Mouse (Mus musculus) activated CD4-positive, CD25-positive, alpha-beta regulatory T cell (primary cell): ENCODE measurements around the gene Gm17542. TPM values are rescaled to one million over a fixed set of nuclear protein-coding genes. Genes with fewer than 3 reads are reported as not detected.

Source experiments
- polyA plus RNA-seq, 2 experiments: library from polyadenylated mRNA; unstranded; fragments of 100-300 nt; shearing (Covaris generic); gene quantifications; one replicate each; pipeline ENCODE4 v1.2.1; 2017

Gene Gm17542
- not detected for polyA plus RNA-seq

DNA sequence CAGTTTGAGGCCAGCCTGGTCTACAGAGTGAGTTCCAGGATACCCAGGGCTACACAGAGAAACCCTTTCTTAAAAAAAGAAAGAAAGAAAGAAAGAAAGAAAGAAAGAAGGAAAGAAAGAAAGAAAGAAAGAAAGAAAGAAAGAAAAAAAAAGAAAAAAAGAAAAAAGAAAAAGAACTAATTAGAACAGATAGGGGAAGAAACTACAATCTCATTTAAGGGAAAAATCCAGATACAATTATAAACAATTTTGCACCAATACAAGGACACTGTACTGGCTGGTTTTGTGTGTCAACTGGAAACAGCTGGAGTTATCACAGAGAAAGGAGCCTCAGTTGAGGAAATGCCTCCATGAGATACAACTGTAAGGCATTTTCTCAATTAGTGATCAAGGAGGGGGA lies at the start of gene Gm17542:
Gene Gm17542 (minus strand): TSS at position 101 of the 400 bp plus-strand sequence.

DNA sequence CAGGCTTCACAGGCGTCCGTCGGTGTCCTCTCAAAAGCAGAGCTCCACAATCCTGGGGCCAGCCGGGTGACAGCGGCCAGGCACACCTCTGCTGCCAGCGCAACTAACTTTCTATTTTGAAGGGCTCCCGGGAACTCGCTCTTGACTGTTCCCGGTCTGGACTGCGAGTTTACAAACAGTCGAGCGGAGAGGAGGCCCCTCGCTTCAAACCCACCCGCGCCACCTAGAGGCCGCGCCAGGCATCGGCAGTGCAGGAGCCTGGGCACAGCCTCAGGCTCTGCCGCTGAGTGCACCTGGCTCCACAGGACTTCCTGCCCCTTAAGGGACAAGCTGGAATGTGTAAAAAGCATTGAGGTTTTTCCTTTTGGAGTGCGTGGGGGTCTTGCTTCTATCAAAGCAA lies 42.5 kb downstream of the Gm17542 start, which contains the start of gene Edar:
Gene Edar (minus strand): TSS at position 122 of the 400 bp plus-strand sequence.

Other genes with a start within 250 kb of the Gm17542 start
- 1 to 10 TPM; 2.1 to 6.4 TPM for gene Ccdc138, start 220.3 kb downstream of the Gm17542 start, polyA plus RNA-seq
- gene Edar, start 42.6 kb downstream of the Gm17542 start, polyA plus RNA-seq = not detected
- under 1 TPM in 1 of 2 experiments, not detected in 1; 0.38 TPM for gene Sh3rf3, start 95.1 kb upstream of the Gm17542 start, polyA plus RNA-seq